Mouse (Mus musculus): ENCODE results near the gene Ldhc. TPM values are rescaled to one million over a fixed set of nuclear protein-coding genes. Genes with fewer than 3 reads are reported as not detected.
"Not testable (repeated sequence)": the region's sequence is repeated elsewhere in the genome, so short reads cannot be mapped to it uniquely, and the experiment has no call there.

Ldhc gene
- total RNA-seq, 2 experiments from 2014 or later: not detected

DNA sequence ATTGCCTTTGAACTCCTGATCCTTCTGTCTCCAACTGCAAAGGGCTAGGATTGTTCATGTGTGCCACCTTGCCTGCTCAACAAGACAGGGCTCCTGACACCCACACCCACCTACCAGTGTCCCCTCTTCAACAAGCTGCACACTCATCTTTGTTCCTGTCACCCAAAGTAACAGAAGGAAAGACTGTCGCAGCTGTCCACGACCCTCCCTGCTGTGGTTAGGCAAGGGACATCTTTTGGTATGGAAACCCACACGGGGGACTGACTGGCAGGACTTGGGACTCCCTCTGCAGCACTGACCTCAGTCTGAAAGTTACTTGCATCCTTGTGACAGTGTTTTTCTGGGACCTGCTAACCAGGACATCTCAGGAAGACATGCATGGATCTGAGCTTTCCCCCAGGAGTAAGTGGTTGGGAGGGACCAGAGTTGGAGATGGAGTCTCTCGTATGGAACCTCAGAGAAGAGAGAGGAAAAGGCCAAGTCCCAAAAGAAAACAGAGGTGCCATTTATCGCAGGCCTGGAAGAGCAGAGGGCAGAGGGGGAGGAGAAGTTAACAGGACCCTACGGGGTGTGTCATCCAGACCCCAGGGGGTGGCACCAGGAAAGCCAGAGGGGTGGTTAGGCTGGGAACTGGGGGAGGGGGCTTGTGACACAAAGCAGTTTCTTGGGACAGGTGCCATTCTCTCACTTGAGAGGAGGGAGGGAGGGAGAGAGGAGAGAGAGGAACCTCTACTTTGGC lies 20.0 kb upstream of the Ldhc start, which contains the start of gene Ldha:
Gene Ldha, plus strand, starts transcription at position 689 of the 739 bp plus-strand sequence.
- no peak for DNase-seq
- intact Hi-C loops (cut with DNase I): no loop called here

DNA sequence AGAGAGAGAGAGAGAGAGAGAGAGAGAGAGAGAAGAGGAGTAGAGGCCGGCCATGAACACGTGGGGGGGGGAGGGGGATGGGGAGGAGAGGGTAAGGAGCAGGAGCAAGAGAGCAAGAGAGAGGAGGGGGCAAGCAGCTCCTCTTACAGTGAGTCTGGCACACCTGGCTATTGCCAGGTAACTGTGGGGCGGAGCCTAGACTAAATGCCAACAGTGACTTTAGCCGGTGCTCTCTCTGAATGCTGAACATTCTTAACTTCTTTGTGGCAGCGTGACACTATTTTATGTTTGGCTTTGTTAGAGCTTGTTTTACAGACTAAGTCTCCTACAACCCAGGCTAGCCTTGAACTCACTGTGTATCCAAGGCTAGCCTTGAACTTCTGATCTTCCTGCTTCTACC lies 18.7 kb upstream of the Ldhc start:
- DNase-seq: no peak
- intact Hi-C loops (cut with DNase I): no loop called here

DNA sequence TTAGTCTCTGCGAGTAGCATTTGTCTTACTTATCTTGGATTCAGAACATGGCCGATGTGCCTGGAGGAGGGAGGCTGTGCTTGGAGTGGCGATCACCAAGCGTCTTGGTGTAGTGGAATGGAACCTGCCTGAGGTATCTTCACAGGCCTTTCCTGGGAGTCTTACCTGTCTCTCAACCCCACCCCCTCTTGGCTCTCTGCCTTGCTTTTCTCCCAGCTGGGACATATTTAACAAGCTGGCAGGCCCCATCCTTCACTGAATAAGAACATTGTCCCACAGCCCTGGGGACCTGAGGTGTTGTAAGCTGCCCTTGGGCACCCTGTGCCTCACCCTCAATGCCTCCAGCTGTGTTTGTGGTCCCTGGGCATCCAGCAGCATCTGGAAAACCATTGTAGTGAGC lies 17.4 kb upstream of the Ldhc start:
- DNase-seq: no peak
- intact Hi-C loops (cut with DNase I): no loop called here

GRCm38 (mm10) chr7:46845211-46845977 lies 15.6 kb upstream of the Ldhc start:
- DNase-seq: peak; percentile 92 to 95
- intact Hi-C loops (cut with DNase I): loop anchor here (5.0 kb wide), 1 partner anchor 48 kb away; the partner anchor contains the start of genes Gtf2h1 and Hps5

- intact Hi-C loops (cut with DNase I): loop anchor here (5.0 kb wide), 1 partner anchor 49 kb away; the partner anchor contains the start of genes Gtf2h1 and Hps5
- DNase-seq: peak; percentile 42 to 54
Observed at GRCm38 (mm10) chr7:46845978-46846485, 15.0 kb upstream of the Ldhc start.

DNA sequence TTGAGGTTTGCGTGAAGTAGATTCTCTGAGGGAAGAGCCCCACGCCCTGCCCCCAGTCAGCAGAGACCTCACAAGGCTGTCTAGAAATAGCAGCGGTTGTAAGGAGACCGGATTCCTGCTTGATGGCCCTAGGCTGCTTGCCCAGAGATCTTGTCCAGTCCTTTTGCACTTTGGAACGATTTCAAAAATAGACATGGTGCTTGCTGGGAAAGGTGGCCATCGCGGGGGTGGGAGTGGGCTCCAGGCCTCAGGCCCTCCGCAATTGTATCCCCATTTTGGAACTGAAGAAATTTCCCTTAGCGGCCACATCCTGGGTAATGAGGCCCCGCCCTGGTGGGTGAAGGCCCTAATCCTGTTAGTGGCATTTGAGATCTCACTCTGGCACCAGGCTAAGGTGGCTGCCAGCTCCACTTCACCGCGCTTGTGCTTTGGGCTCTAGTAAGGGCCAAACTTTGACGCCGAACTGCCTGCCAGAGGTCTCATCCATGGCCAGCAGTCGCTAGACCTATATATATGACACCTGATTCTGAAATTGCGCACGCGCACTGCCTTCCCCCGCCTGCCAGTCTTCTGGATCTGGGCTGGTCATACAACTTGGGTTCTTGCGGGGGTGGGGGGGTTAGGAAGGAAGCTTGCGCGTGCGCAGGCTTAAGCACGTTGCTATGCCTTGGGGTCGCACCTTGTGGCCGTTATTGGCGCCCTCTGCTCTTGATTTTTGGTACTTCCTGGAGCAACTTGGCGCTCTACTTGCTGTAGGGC lies 14.3 kb upstream of the Ldhc start:
- DNase-seq: peak; percentile 47 to 62
- intact Hi-C loops (cut with DNase I): loop anchor here (5.0 kb wide), 1 partner anchor 49 kb away; the partner anchor contains the start of genes Gtf2h1 and Hps5

- intact Hi-C loops (cut with DNase I): loop anchor here (5.0 kb wide), 1 partner anchor 52 kb away; the partner anchor contains the start of genes Gtf2h1 and Hps5
- DNase-seq: no peak
Observed at GRCm38 (mm10) chr7:46849287-46849686, 11.7 kb upstream of the Ldhc start.

DNA sequence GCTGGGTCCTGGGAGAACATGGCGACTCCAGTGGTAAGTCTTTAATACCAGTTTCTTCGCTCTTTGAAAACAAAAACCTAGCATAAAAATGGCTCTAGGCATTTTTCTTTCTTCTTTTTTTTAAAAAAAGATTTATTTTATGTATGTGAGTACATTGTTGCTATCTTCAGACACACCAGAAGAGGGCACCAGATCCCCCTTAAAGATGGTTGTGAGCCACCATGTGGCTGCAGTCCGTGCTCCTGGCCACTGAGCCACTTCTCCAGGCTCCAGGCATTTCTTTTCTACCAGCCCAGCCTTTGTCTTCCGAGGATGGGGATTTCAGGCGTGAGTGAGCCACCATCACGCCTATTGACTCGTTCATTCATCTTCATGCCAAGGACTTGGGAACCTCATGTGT lies 10.0 kb upstream of the Ldhc start:
- intact Hi-C loops (cut with DNase I): loop anchor here (5.0 kb wide), 1 partner anchor 34 kb away; no protein-coding TSS in a partner anchor

DNA sequence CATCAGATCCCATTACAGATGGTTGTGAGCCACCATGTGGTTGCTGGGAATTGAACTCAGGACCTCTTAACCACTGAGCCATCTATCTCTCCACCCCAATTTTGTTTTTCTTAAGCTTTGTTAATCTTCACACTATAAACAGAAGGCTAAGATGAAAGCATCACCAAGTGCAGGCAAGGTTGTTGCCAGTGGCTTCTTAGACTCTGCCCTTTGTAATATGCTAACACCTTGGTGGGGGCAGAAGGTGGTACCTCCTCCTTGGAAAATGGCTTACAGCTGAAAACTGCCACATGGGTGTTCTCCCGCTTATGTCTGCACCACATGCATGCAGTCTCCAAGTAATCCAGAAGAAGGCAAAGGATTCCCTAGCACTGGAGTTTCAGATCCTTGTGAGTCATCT lies 8.3 kb upstream of the Ldhc start:
- intact Hi-C loops (cut with DNase I): loop anchor here (5.0 kb wide), 1 partner anchor 35 kb away; no protein-coding TSS in a partner anchor
- DNase-seq: no peak

More for the DNA sequence above, 10.0 kb upstream of the Ldhc start:
- no peak for DNase-seq

GRCm38 (mm10) chr7:46853365-46853764 lies 7.6 kb upstream of the Ldhc start:
- no peak for DNase-seq
- intact Hi-C loops (cut with DNase I): loop anchor here (5.0 kb wide), 1 partner anchor 36 kb away; no protein-coding TSS in a partner anchor

GRCm38 (mm10) chr7:46855866-46856560 lies 5.0 kb upstream of the Ldhc start:
- DNase-seq: no peak
- intact Hi-C loops (cut with DNase I): no loop called here

- DNase-seq: no peak
- intact Hi-C loops (cut with DNase I): no loop called here
Observed at GRCm38 (mm10) chr7:46857436-46857835, 3.6 kb upstream of the Ldhc start.

GRCm38 (mm10) chr7:46859031-46859430 lies 2.0 kb upstream of the Ldhc start:
- DNase-seq: no peak
- intact Hi-C loops (cut with DNase I): no loop called here

DNA sequence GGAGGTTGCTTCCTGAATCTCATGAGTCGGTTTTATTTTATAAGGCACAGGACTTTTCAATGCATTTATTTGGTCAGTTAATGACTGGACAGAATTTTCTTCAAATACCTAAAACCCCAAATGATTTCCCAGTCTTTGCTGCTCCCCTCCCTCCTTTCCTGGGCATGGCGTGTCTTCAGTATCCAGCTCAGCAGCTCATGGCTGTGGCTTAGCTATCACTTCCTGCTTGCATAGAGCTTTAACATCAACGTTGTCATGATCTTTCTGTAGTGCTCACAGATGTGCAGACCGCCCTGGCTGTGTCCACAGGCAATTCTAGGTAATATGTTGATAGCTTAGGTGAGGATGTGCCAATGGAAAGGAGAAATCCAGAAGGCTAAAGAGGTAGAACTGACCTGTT lies 11.0 kb downstream of the Ldhc start:
- DNase-seq: no peak
- intact Hi-C loops (cut with DNase I): no loop called here

GRCm38 (mm10) chr7:46876841-46877240 lies 15.8 kb downstream of the Ldhc start:
- no peak for DNase-seq
- intact Hi-C loops (cut with DNase I): no loop called here

GRCm38 (mm10) chr7:46877255-46877654 lies 16.3 kb downstream of the Ldhc start:
- no peak for DNase-seq
- intact Hi-C loops (cut with DNase I): no loop called here

DNA sequence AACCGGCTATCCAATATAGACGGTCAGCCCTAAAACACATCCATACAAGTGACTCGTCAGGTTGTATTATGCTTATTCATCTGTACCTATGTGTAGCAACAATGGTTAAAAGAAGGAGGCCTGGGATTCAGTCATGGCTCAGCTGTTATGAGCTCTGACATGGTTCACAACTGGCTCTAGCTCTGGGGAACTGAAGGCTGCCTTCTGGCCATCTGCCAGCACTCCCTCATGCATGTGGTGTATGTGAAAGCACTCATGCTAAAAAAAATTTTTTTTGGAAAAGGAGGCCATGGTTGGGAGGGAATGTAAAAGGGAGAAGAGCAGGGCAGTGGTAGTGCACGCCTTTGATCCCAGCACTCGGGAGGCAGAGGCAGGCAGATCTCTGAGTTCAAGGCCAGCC lies 18.8 kb downstream of the Ldhc start:
- no peak for DNase-seq
- intact Hi-C loops (cut with DNase I): no loop called here

- intact Hi-C loops (cut with DNase I): no loop called here
- no peak for DNase-seq
Observed at GRCm38 (mm10) chr7:46880992-46881391, 20.0 kb downstream of the Ldhc start.

- intact Hi-C loops (cut with DNase I); DNase-seq: not testable (repeated sequence)
Observed at GRCm38 (mm10) chr7:46881941-46882340, 20.9 kb downstream of the Ldhc start.

- intact Hi-C loops (cut with DNase I): no loop called here
- DNase-seq: no peak
Observed at GRCm38 (mm10) chr7:46883304-46883703, 22.3 kb downstream of the Ldhc start.

All from gastrocnemius, postnatal 36 days (tissue).